Mouse (Mus musculus) heart, embryonic 16.5 days (tissue): ENCODE measurements around the gene Usp4. TPM values are rescaled to one million over a fixed set of nuclear protein-coding genes. Genes with fewer than 3 reads are reported as not detected.

Experiments used
- ATAC-seq: fragments of 200-750 bp; cut with Nextera tagmentation; replicated peaks from 2 replicates; pipeline ENCODE4 v1.8.0; 2017; ENCODE audit warnings: moderate number of reproducible peaks; ENCODE audit not compliant: insufficient read depth, low FRiP score; ENCODE audit errors: extremely low read depth
- H3K27ac ChIP-seq: fragments of 300-500 bp; sonication (generic); 2 replicates; pipeline ENCODE4 v1.5.1; 2014; ENCODE audit warnings: mild to moderate bottlenecking, low read length, control low read depth, moderate library complexity
- H3K27me3 ChIP-seq: fragments of 300-500 bp; sonication (generic); 2 replicates; pipeline ENCODE4 v1.6.1; 2014; ENCODE audit warnings: low read length, mixed read lengths; ENCODE audit not compliant: control insufficient read depth, insufficient read depth
- H3K36me3 ChIP-seq: fragments of 300-500 bp; sonication (generic); 2 replicates; pipeline ENCODE4 v1.6.1; 2014; ENCODE audit not compliant: control insufficient read depth, insufficient read depth
- H3K4me1 ChIP-seq: fragments of 300-500 bp; sonication (generic); 2 replicates; pipeline ENCODE4 v1.6.1; 2014; ENCODE audit warnings: low read length, mixed read lengths; ENCODE audit not compliant: control insufficient read depth, insufficient read depth
- H3K4me2 ChIP-seq: fragments of 300-500 bp; sonication (generic); 2 replicates; pipeline ENCODE4 v1.6.1; 2014; ENCODE audit warnings: low read depth, mild to moderate bottlenecking, control low read depth, low read length
- H3K4me3 ChIP-seq: fragments of 300-500 bp; sonication (generic); 2 replicates; pipeline ENCODE4 v1.5.1; 2014; ENCODE audit warnings: mild to moderate bottlenecking, control low read depth, low read length
- H3K9ac ChIP-seq: fragments of 300-500 bp; sonication (generic); 2 replicates; pipeline ENCODE4 v1.6.1; 2014; ENCODE audit warnings: low read length, control low read depth
- H3K9me3 ChIP-seq: fragments of 300-500 bp; sonication (generic); replicated peaks from 2 replicates; pipeline ENCODE4 v1.6.1; 2016; ENCODE audit warnings: low read length; ENCODE audit not compliant: control insufficient read depth
- WGBS: fragments of 180-500 bp; shearing (Covaris S2); extraction: QIAGEN DNeasy Blood & Tissue Kit; methylation state at CpG from one replicate; pipeline ENCODE4 v1.1.7; 2014; 5-methylcytosine and 5-hydroxymethylcytosine counted together
- polyA plus RNA-seq: library from polyadenylated mRNA; unstranded; fragments of >200 nt; fragmentation: Nextera tagmentation; extraction: Ambion mirVana; gene quantifications from 2 replicates; pipeline ENCODE4 v1.2.1, GENCODE M21; 2015

The Usp4 gene
- polyA plus RNA-seq: 83.6 and 84.2 TPM in 2 replicates

- H3K4me2 ChIP-seq: peak within 1 kb of the TSS; percentile 83
- peaks cover 11% of the 10 kb centered on the region for H3K4me1 ChIP-seq
- no peaks in the 10 kb centered on the region for H3K27me3 ChIP-seq
- WGBS: under 1% methylated on average over 71 of the region's 75 CpGs
- peak within 1 kb of the TSS; percentile 97 for H3K27ac ChIP-seq
- ATAC-seq: peak; percentile 96
- H3K9me3 ChIP-seq: no peaks in the 10 kb centered on the region
- peak within 1 kb of the TSS; percentile 86 for H3K9ac ChIP-seq
- peak within 1 kb of the TSS; percentile 76 for H3K4me3 ChIP-seq
- peaks cover 19% of the 10 kb centered on the region for H3K36me3 ChIP-seq
Measured at GRCm38 (mm10) chr9:108347540-108348289, at the start of gene Usp4. Gene Usp4, plus strand, starts transcription at chr9:108347853.

- Histone ChIP-seq H3K27ac (no peak overlapping the region), H3K4me1 (peaks cover 11% of the 10 kb centered on the region), H3K36me3 (peaks cover 18% of the 10 kb centered on the region), H3K27me3 (no peaks in the 10 kb centered on the region), H3K9ac (no peak overlapping the region), H3K4me2 (no peak overlapping the region), H3K4me3 (no peak overlapping the region), H3K9me3 (no peaks in the 10 kb centered on the region)
- ATAC-seq: no peak
- WGBS: 70% methylated on average over 3 of the region's 3 CpGs
Measured at GRCm38 (mm10) chr9:108301853-108302252, 45.8 kb upstream of the Usp4 start.

- Histone ChIP-seq H3K9ac (peak overlapping the region; percentile 92), H3K27ac (peak overlapping the region; percentile 88), H3K27me3 (no peaks in the 10 kb centered on the region), H3K4me3 (peak overlapping the region; percentile 83), H3K4me1 (peaks cover 30% of the 10 kb centered on the region), H3K9me3 (no peaks in the 10 kb centered on the region), H3K36me3 (peaks cover 18% of the 10 kb centered on the region), H3K4me2 (peak overlapping the region; percentile 79)
- 38% methylated on average over 4 of the region's 4 CpGs for WGBS
- ATAC-seq: no peak
Measured at GRCm38 (mm10) chr9:108304716-108305115, 42.9 kb upstream of the Usp4 start.

GRCm38 (mm10) chr9:108305170-108305569 lies 42.5 kb upstream of the Usp4 start:
- Histone ChIP-seq H3K27me3 (no peaks in the 10 kb centered on the region), H3K4me1 (peaks cover 31% of the 10 kb centered on the region), H3K4me2 (peak overlapping the region; percentile 79), H3K9me3 (no peaks in the 10 kb centered on the region), H3K27ac (peak overlapping the region; percentile 88), H3K9ac (peak overlapping the region; percentile 92), H3K36me3 (peaks cover 18% of the 10 kb centered on the region), H3K4me3 (peak overlapping the region; percentile 83)
- WGBS: 3% methylated on average over 1 of the region's 1 CpGs
- ATAC-seq: no peak

GRCm38 (mm10) chr9:108305629-108306520 lies 41.8 kb upstream of the Usp4 start, which contains the start of the genes Rhoa and Tcta:
Gene Rhoa, plus strand, starts transcription at chr9:108306129.
Gene Tcta, minus strand, starts transcription at chr9:108306160.
- Histone ChIP-seq H3K9ac (peak within 1 kb of the TSS; percentile 99), H3K27me3 (no peaks in the 10 kb centered on the region), H3K4me3 (peak within 1 kb of the TSS; percentile 91), H3K9me3 (no peaks in the 10 kb centered on the region), H3K36me3 (peaks cover 18% of the 10 kb centered on the region), H3K27ac (peak within 1 kb of the TSS; percentile 100), H3K4me2 (peak within 1 kb of the TSS; percentile 79), H3K4me1 (peaks cover 35% of the 10 kb centered on the region)
- ATAC-seq: peak; percentile 94
- under 1% methylated on average over 81 of the region's 81 CpGs for WGBS

GRCm38 (mm10) chr9:108306571-108306980 lies 41.1 kb upstream of the Usp4 start:
- Histone ChIP-seq H3K36me3 (peaks cover 14% of the 10 kb centered on the region), H3K9me3 (no peaks in the 10 kb centered on the region), H3K27ac (peak overlapping the region; percentile 100), H3K4me3 (peak overlapping the region; percentile 91), H3K27me3 (no peaks in the 10 kb centered on the region), H3K9ac (peak overlapping the region; percentile 99), H3K4me2 (peak overlapping the region; percentile 55), H3K4me1 (peaks cover 42% of the 10 kb centered on the region)
- WGBS: under 1% methylated on average over 50 of the region's 51 CpGs
- peak; percentile 84 for ATAC-seq

GRCm38 (mm10) chr9:108307021-108307807 lies 40.4 kb upstream of the Usp4 start:
- H3K9ac ChIP-seq: peak overlapping the region; percentile 99
- H3K27ac ChIP-seq: peak overlapping the region; percentile 100
- peaks cover 14% of the 10 kb centered on the region for H3K36me3 ChIP-seq
- peaks cover 46% of the 10 kb centered on the region for H3K4me1 ChIP-seq
- no peak for ATAC-seq
- peak overlapping the region; percentile 92 for H3K4me2 ChIP-seq
- H3K4me3 ChIP-seq: peak overlapping the region; percentile 91
- H3K9me3 ChIP-seq: no peaks in the 10 kb centered on the region
- WGBS: 4% methylated on average over 12 of the region's 12 CpGs
- H3K27me3 ChIP-seq: no peaks in the 10 kb centered on the region

GRCm38 (mm10) chr9:108308141-108308540 lies 39.5 kb upstream of the Usp4 start:
- Histone ChIP-seq H3K27ac (peak overlapping the region; percentile 74), H3K9ac (peak overlapping the region; percentile 71), H3K9me3 (no peaks in the 10 kb centered on the region), H3K27me3 (no peaks in the 10 kb centered on the region), H3K4me2 (peak overlapping the region; percentile 92), H3K4me1 (peaks cover 46% of the 10 kb centered on the region), H3K4me3 (peak overlapping the region; percentile 64), H3K36me3 (peaks cover 8% of the 10 kb centered on the region)
- WGBS: 27% methylated on average over 2 of the region's 2 CpGs
- ATAC-seq: no peak
